Mouse (Mus musculus) lung, embryonic 14.5 days (tissue): ENCODE results near the gene Gm42791. TPM values are rescaled to one million over a fixed set of nuclear protein-coding genes. Genes with fewer than 3 reads are reported as not detected.

Experiments used
- ATAC-seq: fragments of 200-750 bp; cut with Nextera tagmentation; 2 replicates; pipeline ENCODE4 v1.8.0; 2017; ENCODE audit warnings: mild to moderate bottlenecking, moderate TSS enrichment, moderate library complexity; ENCODE audit not compliant: insufficient read depth
- DNase-seq: peaks from one replicate; pipeline ENCODE4 v3.0.0-alpha.2; 2015
- H3K27ac ChIP-seq: fragments of 300-500 bp; sonication (generic); 2 replicates; pipeline ENCODE4 v1.5.1; 2014; ENCODE audit warnings: low read depth, mild to moderate bottlenecking, moderate library complexity
- H3K27me3 ChIP-seq: fragments of 300-500 bp; sonication (generic); 2 replicates; pipeline ENCODE4 v1.6.1; 2014; ENCODE audit warnings: low read length, control low read depth; ENCODE audit not compliant: insufficient read depth
- H3K36me3 ChIP-seq: fragments of 300-500 bp; sonication (generic); 2 replicates; pipeline ENCODE4 v1.6.1; 2014; ENCODE audit warnings: control low read depth; ENCODE audit not compliant: insufficient read depth
- H3K4me1 ChIP-seq: fragments of 300-500 bp; sonication (generic); 2 replicates; pipeline ENCODE4 v1.6.1; 2014; ENCODE audit warnings: antibody characterized with exemption, control low read depth; ENCODE audit not compliant: insufficient read depth
- H3K4me2 ChIP-seq: fragments of 300-500 bp; sonication (generic); 2 replicates; pipeline ENCODE4 v1.6.1; 2014; ENCODE audit warnings: mild to moderate bottlenecking
- H3K4me3 ChIP-seq: fragments of 300-500 bp; sonication (generic); 2 replicates; pipeline ENCODE4 v1.5.1; 2014; ENCODE audit warnings: low read depth, low read length
- H3K9ac ChIP-seq: fragments of 300-500 bp; sonication (generic); 2 replicates; pipeline ENCODE4 v1.6.1; 2014
- H3K9me3 ChIP-seq: fragments of 300-500 bp; sonication (generic); 2 replicates; pipeline ENCODE4 v1.6.1; 2016; ENCODE audit warnings: low read depth, low read length, control low read depth
- CTCF ChIP-seq: IDR thresholded peaks from 2 replicates; pipeline ENCODE4 v1.5.1; 2016; ENCODE audit warnings: antibody characterized with exemption, low read depth
- whole genome bisulfite sequencing: fragments of 180-500 bp; shearing (Covaris S2); extraction: QIAGEN DNeasy Blood & Tissue Kit; methylation state at CpG from one replicate; pipeline ENCODE4 v1.1.7; 2014; 5-methylcytosine and 5-hydroxymethylcytosine counted together
- polyA plus RNA-seq: library from polyadenylated mRNA; unstranded; fragments of >200 nt; fragmentation: Nextera tagmentation; extraction: Ambion mirVana; gene quantifications from 2 replicates; pipeline ENCODE4 v1.2.1, GENCODE M21; 2014

The Gm42791 gene
- polyA plus RNA-seq, 1 experiment from 2014 or later = 0.58 TPM

GRCm38 (mm10) chr5:149031199-149031750 is 36.3 kb upstream of the Gm42791 start:
- Histone ChIP-seq H3K4me1 (peaks cover 6% of the 10 kb centered on the region; the same call in 1 of the 2 replicates), H3K27me3 (no peaks in the 10 kb centered on the region), H3K4me3 (peak overlapping the region; percentile 40), H3K9me3 (no peaks in the 10 kb centered on the region), H3K9ac (peak overlapping the region; percentile 61), H3K27ac (peak overlapping the region; percentile 92), H3K4me2 (peak overlapping the region; percentile 78), H3K36me3 (no peaks in the 10 kb centered on the region)
- no peak for TF ChIP-seq CTCF
- WGBS = 2% methylated on average over 30 of the region's 30 CpGs
- ATAC-seq = peak; percentile 91
- peak; percentile 90 for DNase-seq

DNA sequence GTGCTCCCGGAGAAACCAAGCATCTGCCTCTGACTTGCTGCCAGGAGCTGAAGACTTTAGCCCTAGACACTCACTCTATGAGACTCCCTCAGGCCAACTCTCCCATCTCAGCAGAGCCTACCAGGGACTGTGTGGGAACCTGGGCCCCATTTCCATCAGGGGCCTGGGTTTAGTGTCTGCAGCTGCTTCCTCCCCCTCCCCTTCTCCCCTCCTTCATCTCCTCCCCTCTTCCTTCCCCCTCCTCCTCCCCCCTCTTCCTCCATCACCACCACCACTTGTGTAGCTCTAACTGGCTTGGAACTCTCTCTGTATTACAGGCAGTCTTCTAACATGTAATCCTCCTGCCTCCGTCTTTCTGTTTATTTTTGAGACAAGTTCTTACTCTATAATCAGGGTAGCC is 35.2 kb upstream of the Gm42791 start:
- ATAC-seq = no peak
- H3K4me2 ChIP-seq = no peak overlapping the region
- 41% methylated on average over 2 of the region's 2 CpGs for WGBS
- no peaks in the 10 kb centered on the region for H3K9me3 ChIP-seq
- H3K27ac ChIP-seq = no peak overlapping the region
- no peak for DNase-seq
- no peak overlapping the region for H3K4me3 ChIP-seq
- H3K27me3 ChIP-seq = no peaks in the 10 kb centered on the region
- H3K36me3 ChIP-seq = no peaks in the 10 kb centered on the region
- no peak overlapping the region for H3K9ac ChIP-seq
- TF ChIP-seq CTCF = no peak
- peaks cover 6% of the 10 kb centered on the region; the same call in 1 of the 2 replicates for H3K4me1 ChIP-seq

DNA sequence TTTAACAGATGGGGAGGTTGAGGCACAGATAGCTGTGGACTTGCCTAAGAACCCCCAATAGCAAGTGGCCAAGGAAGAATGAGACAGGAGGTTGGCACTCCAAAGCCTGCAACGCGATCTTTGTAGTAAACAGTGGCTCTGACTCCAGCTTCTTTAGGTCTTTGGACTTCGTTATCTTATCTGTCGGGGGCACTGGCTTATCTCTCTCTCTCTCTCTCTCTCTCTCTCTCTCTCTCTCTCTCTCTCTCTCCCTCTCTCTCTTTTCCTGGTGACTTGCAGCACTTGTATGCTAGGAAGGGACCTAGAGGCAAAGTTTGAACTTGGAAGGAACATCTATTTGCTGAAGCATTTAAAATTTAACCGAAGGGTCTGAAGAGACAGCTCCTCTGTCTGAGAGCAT is 33.4 kb upstream of the Gm42791 start:
- WGBS = 29% methylated on average over 5 of the region's 5 CpGs
- Histone ChIP-seq H3K27me3 (no peaks in the 10 kb centered on the region), H3K27ac (no peak overlapping the region), H3K4me2 (no peak overlapping the region), H3K9me3 (no peaks in the 10 kb centered on the region), H3K9ac (no peak overlapping the region), H3K36me3 (no peaks in the 10 kb centered on the region), H3K4me1 (peaks cover 6% of the 10 kb centered on the region; the same call in 1 of the 2 replicates), H3K4me3 (no peak overlapping the region)
- DNase-seq (no peak), ATAC-seq (no peak)
- TF ChIP-seq CTCF = no peak

DNA sequence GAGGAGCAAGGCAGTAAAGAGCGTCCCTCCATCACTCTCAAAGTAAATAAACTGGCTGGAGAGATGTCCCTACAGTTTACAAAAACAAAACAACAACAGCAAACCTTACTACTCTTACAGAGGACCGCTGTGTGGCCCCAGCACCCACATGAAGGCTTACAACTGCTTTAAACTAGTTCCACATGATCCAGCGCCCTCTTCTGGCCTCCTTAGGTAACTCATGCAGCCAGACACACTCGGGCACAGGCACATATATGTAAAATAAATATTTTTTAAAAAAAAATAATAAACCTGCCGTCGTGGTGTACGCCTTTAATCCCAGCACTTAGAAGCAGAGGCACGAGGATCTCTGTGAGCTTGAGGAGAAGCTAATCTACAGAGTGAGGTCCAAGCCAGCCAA is 32.4 kb upstream of the Gm42791 start:
- Histone ChIP-seq H3K27ac (no peak overlapping the region), H3K36me3 (no peaks in the 10 kb centered on the region), H3K4me2 (no peak overlapping the region), H3K27me3 (no peaks in the 10 kb centered on the region), H3K9ac (no peak overlapping the region), H3K4me3 (no peak overlapping the region), H3K9me3 (no peaks in the 10 kb centered on the region), H3K4me1 (peaks cover 6% of the 10 kb centered on the region; the same call in 1 of the 2 replicates)
- 74% methylated on average over 8 of the region's 8 CpGs for WGBS
- 0 out of 2 replicates have a peak, but pooled peaks have one; percentile 15 for TF ChIP-seq CTCF
- ATAC-seq = no peak
- DNase-seq = no peak

- no peak for TF ChIP-seq CTCF
- no peaks in the 10 kb centered on the region; the same call in none of the 2 replicates for H3K4me1 ChIP-seq
- peak; percentile 34 for DNase-seq
- H3K4me3 ChIP-seq = no peak overlapping the region; the same call in 1 of the 2 replicates
- H3K27ac ChIP-seq = peak overlapping the region; percentile 34
- H3K36me3 ChIP-seq = no peaks in the 10 kb centered on the region
- H3K9ac ChIP-seq = no peak overlapping the region
- 0 out of 2 replicates have a peak, but pooled peaks have one; percentile 21 for ATAC-seq
- WGBS = 38% methylated on average over 7 of the region's 7 CpGs
- H3K9me3 ChIP-seq = no peaks in the 10 kb centered on the region
- peak overlapping the region; percentile 44 for H3K4me2 ChIP-seq
- H3K27me3 ChIP-seq = no peaks in the 10 kb centered on the region
Measured at GRCm38 (mm10) chr5:149021120-149021519, 26.2 kb upstream of the Gm42791 start.

DNA sequence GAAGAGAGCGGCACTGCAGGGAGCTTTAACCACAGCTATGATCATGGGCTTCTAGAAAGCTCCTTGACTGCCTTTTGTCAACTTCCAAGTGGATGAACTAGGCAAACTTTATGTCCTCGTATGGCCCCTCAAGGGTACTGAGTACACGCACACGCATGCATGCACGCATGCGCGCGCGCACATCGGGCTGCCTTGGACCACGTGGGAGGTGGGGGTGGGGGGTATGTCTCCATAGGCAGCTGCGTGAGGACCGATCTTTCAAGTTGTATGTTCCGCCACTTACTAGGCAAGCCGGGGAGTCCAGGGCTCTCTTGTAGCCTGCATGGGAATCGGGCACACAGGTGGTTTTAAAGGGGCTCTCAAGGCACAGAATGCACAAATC is 25.7 kb upstream of the Gm42791 start:
- Histone ChIP-seq H3K9me3 (no peaks in the 10 kb centered on the region), H3K27ac (peak overlapping the region; percentile 34), H3K4me2 (peak overlapping the region; percentile 44), H3K27me3 (no peaks in the 10 kb centered on the region), H3K9ac (no peak overlapping the region), H3K4me3 (no peak overlapping the region; the same call in 1 of the 2 replicates), H3K4me1 (no peaks in the 10 kb centered on the region; the same call in none of the 2 replicates), H3K36me3 (no peaks in the 10 kb centered on the region)
- no peak for TF ChIP-seq CTCF
- 53% methylated on average over 16 of the region's 16 CpGs for WGBS
- peak; percentile 51; the same call in 1 of the 2 replicates for ATAC-seq
- DNase-seq = peak; percentile 59

DNA sequence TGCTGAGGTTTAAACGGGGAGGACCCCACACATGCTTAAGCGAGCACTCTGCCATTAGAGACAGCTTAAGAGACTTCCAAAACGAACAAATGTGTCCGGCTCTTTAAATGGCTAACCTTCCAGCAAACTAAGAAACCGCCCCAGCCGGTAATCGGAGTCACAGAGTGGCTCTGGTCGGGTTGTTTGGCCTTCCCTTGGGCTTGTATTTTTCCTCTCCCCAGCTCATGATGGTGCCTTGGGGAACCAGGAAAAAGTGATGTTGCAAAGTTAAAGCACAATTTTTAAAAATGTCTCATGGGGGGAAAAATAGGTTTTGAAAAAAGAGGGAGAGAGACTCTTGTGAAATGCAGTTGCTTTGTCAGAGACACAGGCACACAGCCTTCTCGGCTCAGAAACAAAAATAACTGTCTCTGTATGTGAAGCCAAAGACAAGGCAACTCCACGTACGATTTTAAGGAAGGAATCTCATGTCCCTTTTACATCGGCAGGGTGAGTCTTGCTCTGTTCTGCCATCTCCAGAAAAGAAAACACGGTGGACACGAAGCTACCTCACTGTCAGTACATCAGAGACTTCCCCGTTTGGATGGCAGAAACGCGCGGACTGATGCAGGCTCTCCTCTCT is 25.2 kb upstream of the Gm42791 start:
- H3K4me1 ChIP-seq = no peaks in the 10 kb centered on the region; the same call in none of the 2 replicates
- H3K4me2 ChIP-seq = peak overlapping the region; percentile 44
- DNase-seq = peak; percentile 35
- 0 out of 2 replicates have a peak overlapping the region, but pooled peaks have one; percentile 34 for H3K27ac ChIP-seq
- H3K9ac ChIP-seq = no peak overlapping the region
- no peak overlapping the region for H3K4me3 ChIP-seq
- H3K9me3 ChIP-seq = no peaks in the 10 kb centered on the region
- no peaks in the 10 kb centered on the region for H3K27me3 ChIP-seq
- H3K36me3 ChIP-seq = no peaks in the 10 kb centered on the region
- no peak for TF ChIP-seq CTCF
- WGBS = 29% methylated on average over 18 of the region's 18 CpGs
- no peak for ATAC-seq
